Mouse (Mus musculus) ES-E14 (cell line): Measurements from ENCODE around the gene Rasgrf2.

Experiments used
- HCFC1 ChIP-seq: IDR thresholded peaks from 2 replicates; pipeline ENCODE4 v1.6.1; 2012; ENCODE audit warnings: low read length, inconsistent platforms, borderline replicate concordance; ENCODE audit not compliant: insufficient read depth
- MAFK ChIP-seq: IDR thresholded peaks from 2 replicates; pipeline ENCODE4 v1.6.1; 2014; ENCODE audit warnings: mild to moderate bottlenecking, low read depth, low read length, inconsistent platforms; ENCODE audit not compliant: insufficient read depth

- no peak for TF ChIP-seq MAFK
- no peak for TF ChIP-seq HCFC1
Observed at GRCm38 (mm10) chr13:91881837-91882480, 249.5 kb downstream of the Rasgrf2 start.
